Mouse (Mus musculus): Measurements from ENCODE around the gene Slc9b1. TPM values are rescaled to one million over a fixed set of nuclear protein-coding genes. Genes with fewer than 3 reads are reported as not detected.

Slc9b1 gene
- polyA plus RNA-seq, 1 experiment from 2014 or later: 0.55 TPM

GRCm38 (mm10) chr3:135314811-135315210 lies 33.0 kb upstream of the Slc9b1 start:
- Histone ChIP-seq H3K9ac (ENCODE audit: low read length) (no peak overlapping the region), H3K36me3 (ENCODE audit: control insufficient read depth, insufficient read depth, low read length) (no peaks in the 10 kb centered on the region), H3K4me3 (ENCODE audit: low read depth, low read length) (no peak overlapping the region), H3K27me3 (ENCODE audit: control insufficient read depth, insufficient read depth, low read length) (no peaks in the 10 kb centered on the region), H3K4me2 (ENCODE audit: low read depth, low read length, severe bottlenecking) (no peak overlapping the region), H3K9me3 (ENCODE audit: control insufficient read depth, low read length) (peaks cover 3% of the 10 kb centered on the region; the same call in 1 of the 2 replicates), H3K4me1 (replicated peaks; ENCODE audit: control insufficient read depth, insufficient read depth, low read length) (peaks cover 3% of the 10 kb centered on the region; the same call in 1 of the 2 replicates), H3K27ac (ENCODE audit: low read depth, low read length) (no peak overlapping the region)
- no peak for DNase-seq (ENCODE audit: low spot score)
- ATAC-seq (replicated peaks; ENCODE audit: low FRiP score): no peak
- WGBS: 59% methylated on average over 2 of the region's 2 CpGs

GRCm38 (mm10) chr3:135315720-135316425 lies 32.0 kb upstream of the Slc9b1 start:
- H3K4me3 ChIP-seq (ENCODE audit: low read depth, low read length): no peak overlapping the region
- no peaks in the 10 kb centered on the region for H3K27me3 ChIP-seq (ENCODE audit: control insufficient read depth, insufficient read depth, low read length)
- DNase-seq (ENCODE audit: low spot score) (no peak), ATAC-seq (replicated peaks; ENCODE audit: low FRiP score) (no peak)
- H3K9me3 ChIP-seq (ENCODE audit: control insufficient read depth, low read length): peaks cover 3% of the 10 kb centered on the region; the same call in 1 of the 2 replicates
- no peak overlapping the region for H3K4me2 ChIP-seq (ENCODE audit: low read depth, low read length, severe bottlenecking)
- no peak overlapping the region for H3K9ac ChIP-seq (ENCODE audit: low read length)
- 93% methylated on average over 9 of the region's 9 CpGs for WGBS
- H3K36me3 ChIP-seq (ENCODE audit: control insufficient read depth, insufficient read depth, low read length): no peaks in the 10 kb centered on the region
- H3K27ac ChIP-seq (ENCODE audit: low read depth, low read length): no peak overlapping the region
- H3K4me1 ChIP-seq (replicated peaks; ENCODE audit: control insufficient read depth, insufficient read depth, low read length): peaks cover 3% of the 10 kb centered on the region; the same call in 1 of the 2 replicates

- 89% methylated on average over 11 of the region's 11 CpGs for WGBS
- Histone ChIP-seq H3K4me1 (replicated peaks; ENCODE audit: control insufficient read depth, insufficient read depth, low read length) (no peaks in the 10 kb centered on the region; the same call in 1 of the 2 replicates), H3K27ac (ENCODE audit: low read depth, low read length) (no peak overlapping the region), H3K4me2 (ENCODE audit: low read depth, low read length, severe bottlenecking) (no peak overlapping the region), H3K27me3 (ENCODE audit: control insufficient read depth, insufficient read depth, low read length) (no peaks in the 10 kb centered on the region), H3K9ac (ENCODE audit: low read length) (no peak overlapping the region), H3K4me3 (ENCODE audit: low read depth, low read length) (no peak overlapping the region), H3K36me3 (ENCODE audit: control insufficient read depth, insufficient read depth, low read length) (no peaks in the 10 kb centered on the region), H3K9me3 (ENCODE audit: control insufficient read depth, low read length) (peaks cover 3% of the 10 kb centered on the region; the same call in 1 of the 2 replicates)
- DNase-seq (ENCODE audit: low spot score) (no peak), ATAC-seq (replicated peaks; ENCODE audit: low FRiP score) (no peak)
These were observed 29.5 kb upstream of the Slc9b1 start for GRCm38 (mm10) chr3:135318331-135318730.

- H3K36me3 ChIP-seq (ENCODE audit: control insufficient read depth, insufficient read depth, low read length): no peaks in the 10 kb centered on the region
- H3K9ac ChIP-seq (ENCODE audit: low read length): no peak overlapping the region
- H3K4me2 ChIP-seq (ENCODE audit: low read depth, low read length, severe bottlenecking): no peak overlapping the region
- H3K9me3 ChIP-seq (ENCODE audit: control insufficient read depth, low read length): no peaks in the 10 kb centered on the region
- no peaks in the 10 kb centered on the region for H3K4me1 ChIP-seq (replicated peaks; ENCODE audit: control insufficient read depth, insufficient read depth, low read length)
- H3K27ac ChIP-seq (ENCODE audit: low read depth, low read length): no peak overlapping the region
- DNase-seq (ENCODE audit: low spot score) (no peak), ATAC-seq (replicated peaks; ENCODE audit: low FRiP score) (no peak)
- H3K27me3 ChIP-seq (ENCODE audit: control insufficient read depth, insufficient read depth, low read length): no peaks in the 10 kb centered on the region
- 64% methylated on average over 6 of the region's 6 CpGs for WGBS
- no peak overlapping the region for H3K4me3 ChIP-seq (ENCODE audit: low read depth, low read length)
These were observed 23.5 kb upstream of the Slc9b1 start for GRCm38 (mm10) chr3:135324354-135324753.

- DNase-seq (ENCODE audit: low spot score): no peak
- Histone ChIP-seq H3K9me3 (ENCODE audit: control insufficient read depth, low read length) (no peaks in the 10 kb centered on the region), H3K9ac (ENCODE audit: low read length) (no peak overlapping the region), H3K4me3 (ENCODE audit: low read depth, low read length) (no peak overlapping the region), H3K4me2 (ENCODE audit: low read depth, low read length, severe bottlenecking) (no peak overlapping the region), H3K36me3 (ENCODE audit: control insufficient read depth, insufficient read depth, low read length) (no peaks in the 10 kb centered on the region), H3K4me1 (replicated peaks; ENCODE audit: control insufficient read depth, insufficient read depth, low read length) (no peaks in the 10 kb centered on the region), H3K27me3 (ENCODE audit: control insufficient read depth, insufficient read depth, low read length) (no peaks in the 10 kb centered on the region), H3K27ac (ENCODE audit: low read depth, low read length) (no peak overlapping the region)
- ATAC-seq (replicated peaks; ENCODE audit: low FRiP score): no peak
- 81% methylated on average over 6 of the region's 6 CpGs for whole genome bisulfite sequencing
These were observed 20.7 kb upstream of the Slc9b1 start for GRCm38 (mm10) chr3:135327176-135327575.

GRCm38 (mm10) chr3:135327601-135328000 lies 20.2 kb upstream of the Slc9b1 start:
- ATAC-seq (replicated peaks; ENCODE audit: low FRiP score) (no peak), DNase-seq (ENCODE audit: low spot score) (no peak)
- Histone ChIP-seq H3K27ac (ENCODE audit: low read depth, low read length) (no peak overlapping the region), H3K9ac (ENCODE audit: low read length) (no peak overlapping the region), H3K4me1 (replicated peaks; ENCODE audit: control insufficient read depth, insufficient read depth, low read length) (no peaks in the 10 kb centered on the region), H3K27me3 (ENCODE audit: control insufficient read depth, insufficient read depth, low read length) (no peaks in the 10 kb centered on the region), H3K4me2 (ENCODE audit: low read depth, low read length, severe bottlenecking) (no peak overlapping the region), H3K36me3 (ENCODE audit: control insufficient read depth, insufficient read depth, low read length) (no peaks in the 10 kb centered on the region), H3K9me3 (ENCODE audit: control insufficient read depth, low read length) (no peaks in the 10 kb centered on the region), H3K4me3 (ENCODE audit: low read depth, low read length) (no peak overlapping the region)
- 54% methylated on average over 2 of the region's 2 CpGs for WGBS

GRCm38 (mm10) chr3:135328560-135328959 lies 19.3 kb upstream of the Slc9b1 start:
- ATAC-seq (replicated peaks; ENCODE audit: low FRiP score): no peak
- peak; percentile 76 for DNase-seq (ENCODE audit: low spot score)

GRCm38 (mm10) chr3:135332691-135333090 lies 15.1 kb upstream of the Slc9b1 start:
- Histone ChIP-seq H3K27me3 (ENCODE audit: control insufficient read depth, insufficient read depth, low read length) (no peaks in the 10 kb centered on the region), H3K4me1 (replicated peaks; ENCODE audit: control insufficient read depth, insufficient read depth, low read length) (no peaks in the 10 kb centered on the region), H3K9ac (ENCODE audit: low read length) (no peak overlapping the region), H3K4me3 (ENCODE audit: low read depth, low read length) (no peak overlapping the region), H3K27ac (ENCODE audit: low read depth, low read length) (no peak overlapping the region), H3K4me2 (ENCODE audit: low read depth, low read length, severe bottlenecking) (no peak overlapping the region), H3K36me3 (ENCODE audit: control insufficient read depth, insufficient read depth, low read length) (no peaks in the 10 kb centered on the region), H3K9me3 (ENCODE audit: control insufficient read depth, low read length) (no peaks in the 10 kb centered on the region)
- DNase-seq (ENCODE audit: low spot score) (no peak), ATAC-seq (replicated peaks; ENCODE audit: low FRiP score) (no peak)

More at GRCm38 (mm10) chr3:135328560-135328959, 19.3 kb upstream of the Slc9b1 start:
- Histone ChIP-seq H3K27me3 (ENCODE audit: control insufficient read depth, insufficient read depth, low read length) (no peaks in the 10 kb centered on the region), H3K36me3 (ENCODE audit: control insufficient read depth, insufficient read depth, low read length) (no peaks in the 10 kb centered on the region), H3K9me3 (ENCODE audit: control insufficient read depth, low read length) (no peaks in the 10 kb centered on the region), H3K9ac (ENCODE audit: low read length) (no peak overlapping the region), H3K27ac (ENCODE audit: low read depth, low read length) (no peak overlapping the region), H3K4me3 (ENCODE audit: low read depth, low read length) (no peak overlapping the region), H3K4me1 (replicated peaks; ENCODE audit: control insufficient read depth, insufficient read depth, low read length) (no peaks in the 10 kb centered on the region), H3K4me2 (ENCODE audit: low read depth, low read length, severe bottlenecking) (no peak overlapping the region)
- 48% methylated on average over 3 of the region's 3 CpGs for WGBS

GRCm38 (mm10) chr3:135333763-135334162 lies 14.1 kb upstream of the Slc9b1 start:
- ATAC-seq (replicated peaks; ENCODE audit: low FRiP score) (peak; percentile 56; the same call in 1 of the 2 replicates), DNase-seq (ENCODE audit: low spot score) (no peak)
- H3K4me1 ChIP-seq (replicated peaks; ENCODE audit: control insufficient read depth, insufficient read depth, low read length): no peaks in the 10 kb centered on the region
- 39% methylated on average over 4 of the region's 4 CpGs for WGBS
- no peaks in the 10 kb centered on the region for H3K27me3 ChIP-seq (ENCODE audit: control insufficient read depth, insufficient read depth, low read length)
- no peaks in the 10 kb centered on the region for H3K36me3 ChIP-seq (ENCODE audit: control insufficient read depth, insufficient read depth, low read length)
- H3K27ac ChIP-seq (ENCODE audit: low read depth, low read length): no peak overlapping the region
- no peak overlapping the region for H3K4me3 ChIP-seq (ENCODE audit: low read depth, low read length)
- H3K9ac ChIP-seq (ENCODE audit: low read length): no peak overlapping the region
- no peak overlapping the region for H3K4me2 ChIP-seq (ENCODE audit: low read depth, low read length, severe bottlenecking)
- no peaks in the 10 kb centered on the region for H3K9me3 ChIP-seq (ENCODE audit: control insufficient read depth, low read length)
